Mouse (Mus musculus) MEL (cell line): Measurements from ENCODE around the gene Eral1.

Experiments
- CTCF ChIP-seq, 3 experiments: IDR thresholded peaks in 2 of 3; conservative IDR thresholded peaks in 1 of 3; 2 replicates each; pipeline ENCODE4 v1.5.1; 2011 to 2012; ENCODE audit warnings: low read length in 3 of 3, low read depth in 2 of 3, mild to moderate bottlenecking in 2 of 3, improper control_type of control experiment in 1 of 3, inconsistent platforms in 1 of 3, mixed read lengths in 1 of 3, moderate library complexity in 1 of 3; ENCODE audit not compliant: control insufficient read depth in 1 of 3, insufficient read depth in 1 of 3, poor library complexity in 1 of 3, severe bottlenecking in 1 of 3
- TAL1 ChIP-seq: IDR thresholded peaks from 2 replicates; pipeline ENCODE4 v1.6.1; 2012; ENCODE audit warnings: mild to moderate bottlenecking, inconsistent platforms, low read length, moderate library complexity, mixed read lengths
- ZNF384 ChIP-seq: IDR thresholded peaks from 2 replicates; pipeline ENCODE4 v1.6.1; 2012; ENCODE audit warnings: low read depth, mild to moderate bottlenecking, inconsistent platforms, low read length, improper control_type of control experiment

GRCm38 (mm10) chr11:78040878-78041277 lies 39.3 kb downstream of the Eral1 start:
- TF ChIP-seq TAL1 = no peak
- no peak for TF ChIP-seq ZNF384
- peak in 2 of 3 experiments; percentile 5 to 65; a peak in 2 of 6 replicates for TF ChIP-seq CTCF (IDR thresholded peaks at IDR 0.05 in 2 of 3, conservative IDR thresholded peaks at IDR 0.05 in 1 of 3; ENCODE audit: control insufficient read depth in 1 of 3, insufficient read depth in 1 of 3, low read depth in 2 of 3, low read length in 3 of 3, poor library complexity in 1 of 3, severe bottlenecking in 1 of 3)
